Mouse (Mus musculus): ENCODE results near the gene Eif6. TPM values are rescaled to one million over a fixed set of nuclear protein-coding genes. Genes with fewer than 3 reads are reported as not detected.

Gene Eif6
- total and polyA plus RNA-seq, 3 experiments: 220 to 463 (median 289) TPM

- TF ChIP-seq NELFE (IDR thresholded peaks at IDR 0.05; ENCODE audit: low read depth, low read length) (no peak), UBTF (IDR thresholded peaks at IDR 0.05; ENCODE audit: low read depth, low read length) (no peak), RAD21 (IDR thresholded peaks at IDR 0.05; ENCODE audit: low read depth, low read length) (no peak), POLR2AphosphoS2 (IDR thresholded peaks at IDR 0.05; ENCODE audit: low read depth, low read length) (no peak), MYC (IDR thresholded peaks at IDR 0.05; ENCODE audit: low read depth, low read length) (no peak), ZKSCAN1 (IDR thresholded peaks at IDR 0.05; ENCODE audit: borderline replicate concordance, low read depth, low read length) (no peak), IRF4 (IDR thresholded peaks at IDR 0.05; ENCODE audit: low read depth, low read length) (no peak), CHD1 (IDR thresholded peaks at IDR 0.05; ENCODE audit: low read depth, low read length) (no peak), ZMIZ1 (IDR thresholded peaks at IDR 0.05; ENCODE audit: low read depth, low read length) (no peak), TCF12 (IDR thresholded peaks at IDR 0.05; ENCODE audit: low read depth, low read length) (no peak), MAX (IDR thresholded peaks at IDR 0.05; ENCODE audit: low read length) (no peak), JUND (conservative IDR thresholded peaks at IDR 0.05; ENCODE audit: low read depth, low read length) (no peak), JUN (IDR thresholded peaks at IDR 0.05; ENCODE audit: insufficient read depth, low read depth, low read length) (no peak), POLR2A (IDR thresholded peaks at IDR 0.05; ENCODE audit: low read depth, low read length) (no peak), ZC3H11A (IDR thresholded peaks at IDR 0.05; ENCODE audit: low read depth, low read length) (no peak), TBP (conservative IDR thresholded peaks at IDR 0.05; ENCODE audit: low read depth, low read length) (no peak)
- no peaks in the 10 kb centered on the region for H3K79me2 ChIP-seq (replicated peaks; ENCODE audit: control insufficient read depth, extremely low read depth, insufficient read depth, poor library complexity, severe bottlenecking)
- no peak overlapping the region for H3K4me3 ChIP-seq (replicated peaks in 1 of 3; ENCODE audit: low read depth in 2 of 3, low read length in 2 of 3, poor library complexity in 1 of 3)
- dilution Hi-C loops (cut with MboI; ENCODE audit: extremely low pct_ligation_motif_present, extremely low pct_unique_long_range_greater_than_20kb, low sequenced_read_pairs): no loop called here
- no peak overlapping the region for H3K9ac ChIP-seq (ENCODE audit: insufficient read depth, low read depth)
- no peaks in the 10 kb centered on the region for H3K9me3 ChIP-seq (replicated peaks; ENCODE audit: low read length)
- in situ Hi-C loops (cut with MboI; ENCODE audit: low pct_ligation_motif_present, low pct_unique_long_range_greater_than_20kb, low sequenced_read_pairs): no loop called here
- H3K27me3 ChIP-seq (replicated peaks): peaks cover 48% of the 10 kb centered on the region
- H3K4me2 ChIP-seq (ENCODE audit: insufficient read depth, low read depth, poor library complexity, severe bottlenecking): no peak overlapping the region
- peaks cover 2 to 3% of the 10 kb centered on the region in 2 experiments; a peak in 2 of 4 replicates for H3K4me1 ChIP-seq (ENCODE audit: control insufficient read depth in 1 of 2, insufficient read depth in 2 of 2)
- H3K36me3 ChIP-seq (replicated peaks in 1 of 2; ENCODE audit: control insufficient read depth in 1 of 2, insufficient read depth in 1 of 2, low read length in 1 of 2): no peaks in the 10 kb centered on the region
- no peak for DNase-seq (ENCODE audit: extremely low read depth)
- H3K27ac ChIP-seq (ENCODE audit: insufficient read depth, low read depth): no peak overlapping the region
Observed at GRCm38 (mm10) chr2:155794674-155795445, 31.9 kb downstream of the Eif6 start.

- Histone ChIP-seq H3K9ac (ENCODE audit: insufficient read depth, low read depth) (no peak overlapping the region), H3K36me3 (replicated peaks in 1 of 2; ENCODE audit: control insufficient read depth in 1 of 2, insufficient read depth in 1 of 2, low read length in 1 of 2) (no peaks in the 10 kb centered on the region), H3K4me3 (replicated peaks in 1 of 3; ENCODE audit: low read depth in 2 of 3, low read length in 2 of 3, poor library complexity in 1 of 3) (no peak overlapping the region), H3K4me2 (ENCODE audit: insufficient read depth, low read depth, poor library complexity, severe bottlenecking) (peak overlapping the region; percentile 18; the same call in 1 of the 2 replicates), H3K27ac (ENCODE audit: insufficient read depth, low read depth) (no peak overlapping the region), H3K27me3 (replicated peaks) (peaks cover 47% of the 10 kb centered on the region), H3K4me1 (ENCODE audit: control insufficient read depth in 1 of 2, insufficient read depth in 2 of 2) (peaks cover 2 to 3% of the 10 kb centered on the region in 2 experiments; a peak in 2 of 4 replicates), H3K79me2 (replicated peaks; ENCODE audit: control insufficient read depth, extremely low read depth, insufficient read depth, poor library complexity, severe bottlenecking) (no peaks in the 10 kb centered on the region), H3K9me3 (replicated peaks; ENCODE audit: low read length) (no peaks in the 10 kb centered on the region)
- TF ChIP-seq KAT2A (IDR thresholded peaks at IDR 0.05; ENCODE audit: insufficient replicate concordance, low read length): no peak
- no peak for TF ChIP-seq POLR2AphosphoS2 (IDR thresholded peaks at IDR 0.05; ENCODE audit: low read depth, low read length)
- TF ChIP-seq MEF2A (IDR thresholded peaks at IDR 0.05; ENCODE audit: borderline replicate concordance, low read depth, low read length): no peak
- no peak for TF ChIP-seq MAX (IDR thresholded peaks at IDR 0.05; ENCODE audit: low read length)
- TF ChIP-seq MYC (IDR thresholded peaks at IDR 0.05; ENCODE audit: low read depth, low read length): no peak
- no peak for TF ChIP-seq HCFC1 (IDR thresholded peaks at IDR 0.05; ENCODE audit: low read depth, low read length)
- TF ChIP-seq ZC3H11A (IDR thresholded peaks at IDR 0.05; ENCODE audit: low read depth, low read length): no peak
- no peak for TF ChIP-seq ELF1 (IDR thresholded peaks at IDR 0.05; ENCODE audit: low read depth, low read length)
- TF ChIP-seq TBP (conservative IDR thresholded peaks at IDR 0.05; ENCODE audit: low read depth, low read length): no peak
- TF ChIP-seq NELFE (IDR thresholded peaks at IDR 0.05; ENCODE audit: low read depth, low read length): no peak
- TF ChIP-seq ETS1 (conservative IDR thresholded peaks at IDR 0.05; ENCODE audit: low read depth, low read length): no peak
- no peak for TF ChIP-seq JUND (conservative IDR thresholded peaks at IDR 0.05; ENCODE audit: low read depth, low read length)
- no peak for TF ChIP-seq ZNF384 (IDR thresholded peaks at IDR 0.05; ENCODE audit: low read depth, low read length)
- TF ChIP-seq CTCF (conservative IDR thresholded peaks at IDR 0.05 in 1 of 2, IDR thresholded peaks at IDR 0.05 in 1 of 2; ENCODE audit: low read depth in 2 of 2, low read length in 2 of 2): no peak
- no peak for TF ChIP-seq BHLHE40 (IDR thresholded peaks at IDR 0.05; ENCODE audit: low read depth, low read length)
- no peak for TF ChIP-seq USF2 (conservative IDR thresholded peaks at IDR 0.05; ENCODE audit: low read depth, low read length)
- TF ChIP-seq SIN3A (IDR thresholded peaks at IDR 0.05; ENCODE audit: low read length): no peak
- no peak for TF ChIP-seq RCOR1 (conservative IDR thresholded peaks at IDR 0.05; ENCODE audit: low read depth, low read length)
- no peak for TF ChIP-seq PAX5 (IDR thresholded peaks at IDR 0.05; ENCODE audit: low read length)
- no peak for DNase-seq (ENCODE audit: extremely low read depth)
- in situ Hi-C loops (cut with MboI; ENCODE audit: low pct_ligation_motif_present, low pct_unique_long_range_greater_than_20kb, low sequenced_read_pairs) (no loop called here), dilution Hi-C loops (cut with MboI; ENCODE audit: extremely low pct_ligation_motif_present, extremely low pct_unique_long_range_greater_than_20kb, low sequenced_read_pairs) (no loop called here)
Observed at GRCm38 (mm10) chr2:155792899-155793298, 33.8 kb downstream of the Eif6 start.

All from CH12.LX (cell line).